Comparison of ENCODE assay signal across 21 mouse cellular contexts in genomic region chr4:151859275-151859674, GRCm38 (mm10). TPM values are rescaled to one million over a fixed set of nuclear protein-coding genes. Genes with fewer than 3 reads are reported as not detected.
DNase-seq lines count a peak whose midpoint lies in the region; ATAC-seq and TF ChIP-seq lines count a peak whose summit lies in the region.
"Had no signal": no experiment of that assay in that cellular context is flagged by ENCODE, and none has a peak within 500 bp of the region (broad histone marks: within the 10 kb centered on the region; RNA-seq: fewer than 3 reads in every experiment).

No protein-coding gene starts in this region.

- peak; percentile 97 to 98 for TF ChIP-seq EP300 in MEL (IDR thresholded peaks at IDR 0.05; ENCODE audit: low read depth in 1 of 2, low read length in 2 of 2)

- intact Hi-C loops in heart, postnatal 14 days (cut with DNase I): loop anchor here (10.0 kb wide), 3 partner anchors 374 to 694 kb away; no protein-coding TSS in a partner anchor

- 93% methylated on average over 7 of the region's 7 CpGs for WGBS in forebrain, embryonic 12.5 days
- WGBS in forebrain, embryonic 13.5 days: 87% methylated on average over 7 of the region's 7 CpGs
- WGBS in heart, embryonic 15.5 days: 43% methylated on average over 7 of the region's 7 CpGs
- WGBS in liver, embryonic 15.5 days (ENCODE audit: insufficient replicate concordance): 14% methylated on average over 7 of the region's 7 CpGs

- DNase-seq in heart, postnatal 14 days: no peak
- DNase-seq in MEL (ENCODE audit: low read depth, low spot score): peak; percentile 80
- no peak for DNase-seq in right cerebral cortex, postnatal 4 days
- DNase-seq in frontal cortex, postnatal 36 days (ENCODE audit: low spot score in 2 of 2): no peak
- DNase-seq: adrenal gland, postnatal 10 days; cerebellum, adult 2 months; forebrain, postnatal 0 days; gastrocnemius, postnatal 10 days; kidney, adult 2 months; kidney, postnatal 36 days; layer of hippocampus, adult 9-11 months; right cerebral cortex, postnatal 25 days had no signal

- TF ChIP-seq CTCF in MEL (IDR thresholded peaks at IDR 0.05 in 2 of 3, conservative IDR thresholded peaks at IDR 0.05 in 1 of 3; ENCODE audit: control insufficient read depth in 1 of 3, insufficient read depth in 1 of 3, low read depth in 2 of 3, low read length in 3 of 3, poor library complexity in 1 of 3, severe bottlenecking in 1 of 3): no peak

- TF ChIP-seq POLR2A in MEL (IDR thresholded peaks at IDR 0.05; ENCODE audit: control insufficient read depth in 1 of 2, insufficient read depth in 1 of 2, low read depth in 1 of 2, low read length in 2 of 2, poor library complexity in 1 of 2): peak in 1 of 2 experiments; percentile 42; a peak in 2 of 4 replicates

- H3K27ac ChIP-seq in forebrain, embryonic 12.5 days: no peak overlapping the region
- H3K27ac ChIP-seq in forebrain, embryonic 13.5 days: no peak overlapping the region
- H3K27ac ChIP-seq in heart, embryonic 15.5 days: no peak overlapping the region
- H3K27ac ChIP-seq in MEL (ENCODE audit: control insufficient read depth, low read depth, low read length): peak overlapping the region; percentile 95
- H3K27ac ChIP-seq in liver, embryonic 15.5 days (replicated peaks): peak overlapping the region; percentile 80
- H3K27ac ChIP-seq: embryonic facial prominence, embryonic 10.5 days; limb, embryonic 12.5 days; lung, embryonic 15.5 days; stomach, postnatal 0 days had no signal

- H3K36me3 ChIP-seq in forebrain, embryonic 12.5 days (replicated peaks): no peaks in the 10 kb centered on the region
- peaks cover 9% of the 10 kb centered on the region; the same call in 1 of the 2 replicates for H3K36me3 ChIP-seq in forebrain, embryonic 13.5 days (ENCODE audit: poor library complexity, severe bottlenecking)
- no peaks in the 10 kb centered on the region for H3K36me3 ChIP-seq in heart, embryonic 15.5 days
- peaks cover 0 to 45% of the 10 kb centered on the region in 2 experiments; a peak in 3 of 4 replicates for H3K36me3 ChIP-seq in MEL (ENCODE audit: control insufficient read depth in 1 of 2, insufficient read depth in 2 of 2, low read length in 2 of 2)
- H3K36me3 ChIP-seq in liver, embryonic 15.5 days (replicated peaks): peaks cover 8% of the 10 kb centered on the region
- H3K36me3 ChIP-seq: lung, embryonic 15.5 days had no signal

- TF ChIP-seq RAD21 in MEL (IDR thresholded peaks at IDR 0.05; ENCODE audit: low read depth, low read length): no peak

- no peak overlapping the region for H3K4me2 ChIP-seq in forebrain, embryonic 12.5 days
- no peak overlapping the region for H3K4me2 ChIP-seq in forebrain, embryonic 13.5 days
- H3K4me2 ChIP-seq in heart, embryonic 15.5 days: peak overlapping the region; percentile 35
- H3K4me2 ChIP-seq in liver, embryonic 15.5 days: peak overlapping the region; percentile 99
- H3K4me2 ChIP-seq: limb, embryonic 12.5 days had no signal

- no peaks in the 10 kb centered on the region for H3K27me3 ChIP-seq in forebrain, embryonic 12.5 days
- H3K27me3 ChIP-seq in forebrain, embryonic 13.5 days: no peaks in the 10 kb centered on the region
- no peaks in the 10 kb centered on the region for H3K27me3 ChIP-seq in heart, embryonic 15.5 days
- H3K27me3 ChIP-seq in MEL (ENCODE audit: control insufficient read depth in 1 of 2, insufficient read depth in 2 of 2, low read length in 2 of 2): no peaks in the 10 kb centered on the region
- H3K27me3 ChIP-seq in liver, embryonic 15.5 days: no peaks in the 10 kb centered on the region
- H3K27me3 ChIP-seq: limb, embryonic 12.5 days; lung, embryonic 15.5 days had no signal

- H3K79me2 ChIP-seq in MEL (ENCODE audit: control insufficient read depth, insufficient read depth, low read length, poor library complexity): peaks cover 61% of the 10 kb centered on the region

- 0 out of 2 replicates have a peak overlapping the region, but pooled peaks have one; percentile 7 for H3K9ac ChIP-seq in forebrain, embryonic 12.5 days
- no peak overlapping the region for H3K9ac ChIP-seq in forebrain, embryonic 13.5 days
- H3K9ac ChIP-seq in heart, embryonic 15.5 days: no peak overlapping the region
- peak overlapping the region; percentile 71 for H3K9ac ChIP-seq in MEL (ENCODE audit: control insufficient read depth, low read depth, low read length, poor library complexity, severe bottlenecking)
- peak overlapping the region; percentile 23 for H3K9ac ChIP-seq in liver, embryonic 15.5 days
- H3K9ac ChIP-seq: forebrain, postnatal 0 days; limb, embryonic 12.5 days; lung, embryonic 15.5 days had no signal

- no peak overlapping the region for H3K4me3 ChIP-seq in forebrain, embryonic 12.5 days (replicated peaks)
- H3K4me3 ChIP-seq in forebrain, embryonic 13.5 days: no peak overlapping the region
- 0 out of 2 replicates have a peak overlapping the region, but pooled peaks have one; percentile 7 for H3K4me3 ChIP-seq in heart, embryonic 15.5 days
- peak overlapping the region; percentile 86 to 93 for H3K4me3 ChIP-seq in MEL (ENCODE audit: control insufficient read depth in 1 of 2, insufficient read depth in 1 of 2, low read depth in 2 of 2, low read length in 2 of 2)
- H3K4me3 ChIP-seq in liver, embryonic 15.5 days (replicated peaks): peak overlapping the region; percentile 79
- H3K4me3 ChIP-seq: embryonic facial prominence, embryonic 10.5 days; limb, embryonic 12.5 days; lung, embryonic 15.5 days had no signal

- H3K4me1 ChIP-seq in forebrain, embryonic 12.5 days: peaks cover 17% of the 10 kb centered on the region
- peaks cover 22% of the 10 kb centered on the region for H3K4me1 ChIP-seq in forebrain, embryonic 13.5 days
- H3K4me1 ChIP-seq in heart, embryonic 15.5 days (replicated peaks): peaks cover 29% of the 10 kb centered on the region
- H3K4me1 ChIP-seq in MEL (ENCODE audit: control insufficient read depth in 1 of 2, insufficient read depth in 2 of 2, low read length in 2 of 2): peaks cover 10 to 32% of the 10 kb centered on the region in 2 experiments
- H3K4me1 ChIP-seq in liver, embryonic 15.5 days (replicated peaks): peaks cover 48% of the 10 kb centered on the region

- ATAC-seq in forebrain, embryonic 12.5 days (ENCODE audit: low FRiP score): no peak
- no peak for ATAC-seq in forebrain, embryonic 13.5 days
- ATAC-seq in heart, embryonic 15.5 days (replicated peaks; ENCODE audit: insufficient number of reproducible peaks, insufficient read depth, low FRiP score, low read depth): no peak
- no peak for ATAC-seq in liver, embryonic 15.5 days (ENCODE audit: insufficient read depth)
- ATAC-seq: forebrain, postnatal 0 days; midbrain, embryonic 16.5 days had no signal

- no peaks in the 10 kb centered on the region for H3K9me3 ChIP-seq in forebrain, embryonic 12.5 days
- no peaks in the 10 kb centered on the region for H3K9me3 ChIP-seq in forebrain, embryonic 13.5 days (replicated peaks)
- H3K9me3 ChIP-seq in heart, embryonic 15.5 days (replicated peaks): no peaks in the 10 kb centered on the region
- no peaks in the 10 kb centered on the region for H3K9me3 ChIP-seq in MEL (replicated peaks; ENCODE audit: insufficient read depth, low read length)
- no peaks in the 10 kb centered on the region for H3K9me3 ChIP-seq in liver, embryonic 15.5 days (replicated peaks)
- H3K9me3 ChIP-seq: embryonic facial prominence, embryonic 10.5 days; limb, embryonic 12.5 days; lung, embryonic 15.5 days had no signal

TF ChIP-seq in MEL, 35 proteins besides CTCF, POLR2A, EP300 and RAD21:
- TF ChIP-seq ZNF384 (IDR thresholded peaks at IDR 0.05; ENCODE audit: low read depth, low read length) (peak; percentile 86), GABPA (IDR thresholded peaks at IDR 0.05; ENCODE audit: low read depth, low read length) (no peak), CHD2 (IDR thresholded peaks at IDR 0.05; ENCODE audit: low read length) (no peak), JUND (IDR thresholded peaks at IDR 0.05; ENCODE audit: low read depth, low read length) (no peak), ELF1 (IDR thresholded peaks at IDR 0.05; ENCODE audit: low read depth, low read length) (0 out of 2 replicates have a peak, but pooled peaks have one; percentile 8), HCFC1 (IDR thresholded peaks at IDR 0.05; ENCODE audit: low read depth, low read length) (0 out of 2 replicates have a peak, but pooled peaks have one; percentile 22), TAL1 (IDR thresholded peaks at IDR 0.05; ENCODE audit: low read length) (peak; percentile 88), MAX (IDR thresholded peaks at IDR 0.05; ENCODE audit: low read length) (no peak), USF2 (IDR thresholded peaks at IDR 0.05; ENCODE audit: borderline replicate concordance in 1 of 2, insufficient read depth in 1 of 2, low read depth in 1 of 2, low read length in 2 of 2) (no peak), ETS1 (IDR thresholded peaks at IDR 0.05; ENCODE audit: low read depth, low read length) (peak; percentile 69; the same call in 1 of the 2 replicates), E2F4 (IDR thresholded peaks at IDR 0.05; ENCODE audit: borderline replicate concordance, low read depth, low read length) (no peak), TCF12 (IDR thresholded peaks at IDR 0.05; ENCODE audit: low read depth, low read length) (peak; percentile 94), CHD1 (IDR thresholded peaks at IDR 0.05; ENCODE audit: low read depth, low read length) (no peak), SIN3A (IDR thresholded peaks at IDR 0.05; ENCODE audit: low read length) (peak; percentile 79; the same call in 1 of the 2 replicates), RCOR1 (IDR thresholded peaks at IDR 0.05; ENCODE audit: low read depth, low read length) (peak; percentile 85), TBP (IDR thresholded peaks at IDR 0.05; ENCODE audit: low read depth, low read length) (peak; percentile 45; the same call in 1 of the 2 replicates), GATA1 (IDR thresholded peaks at IDR 0.05; ENCODE audit: low read depth, low read length) (peak; percentile 95), MXI1 (IDR thresholded peaks at IDR 0.05; ENCODE audit: low read depth, low read length) (0 out of 2 replicates have a peak, but pooled peaks have one; percentile 17), MYB (IDR thresholded peaks at IDR 0.05; ENCODE audit: low read depth, low read length) (peak; percentile 87)

RNA-seq across cellular contexts. Expression of gene Camta1, which starts 2.4 kb away (rescaled TPM):
- polyA plus RNA-seq in forebrain, embryonic 12.5 days (2016; fragmentation: Nextera tagmentation; extraction: Ambion mirVana): 148 and 164 TPM in 2 replicates
- polyA plus RNA-seq in forebrain, embryonic 13.5 days (2015; fragmentation: Nextera tagmentation; extraction: Ambion mirVana): 138 and 150 TPM in 2 replicates
- 116 and 165 TPM in 2 replicates for polyA plus RNA-seq in heart, embryonic 15.5 days (2015; fragmentation: Nextera tagmentation; extraction: Ambion mirVana)
- total RNA-seq in heart, postnatal 14 days (2021): 100 to 1,000 TPM; 193 to 199 TPM
- 23.5 and 28.2 TPM in 2 replicates for total RNA-seq in MEL (2012; rRNA removed)
- 10 to 100 TPM in 1 of 2 experiments, not detected in 1; 87.5 TPM for polyA plus RNA-seq in MEL (2012; ENCODE audit: insufficient read depth in 1 of 2, insufficient read length in 2 of 2, low read depth in 1 of 2, low replicate concordance in 2 of 2, missing spikeins in 1 of 2)
- 27.4 and 31.1 TPM in 2 replicates for polyA plus RNA-seq in liver, embryonic 15.5 days (2015; fragmentation: Nextera tagmentation; extraction: Ambion mirVana)

Comparison
In these comparisons a context has a peak if more than half of its experiments do, and no peak if none do; other contexts are left out.
1. H3K9ac ChIP-seq: peak in forebrain, embryonic 12.5 days (single experiment), MEL (single experiment) and liver, embryonic 15.5 days (single experiment); none in forebrain, embryonic 13.5 days (single experiment) and heart, embryonic 15.5 days (single experiment).
2. H3K27ac ChIP-seq: peak in MEL (single experiment) and liver, embryonic 15.5 days (single experiment); none in forebrain, embryonic 12.5 days (single experiment), forebrain, embryonic 13.5 days (single experiment) and heart, embryonic 15.5 days (single experiment).
3. H3K4me2 ChIP-seq: peak in heart, embryonic 15.5 days (single experiment) and liver, embryonic 15.5 days (single experiment); none in forebrain, embryonic 12.5 days (single experiment) and forebrain, embryonic 13.5 days (single experiment).
4. H3K4me3 ChIP-seq: peak in heart, embryonic 15.5 days (single experiment), MEL (2 of 2) and liver, embryonic 15.5 days (single experiment); none in forebrain, embryonic 12.5 days (single experiment) and forebrain, embryonic 13.5 days (single experiment).